Mouse (Mus musculus): ENCODE results near the gene Serpina16. TPM values are rescaled to one million over a fixed set of nuclear protein-coding genes. Genes with fewer than 3 reads are reported as not detected.
"Not testable (repeated sequence)": the region's sequence is repeated elsewhere in the genome, so short reads cannot be mapped to it uniquely, and the experiment has no call there.

The Serpina16 gene
- polyA plus RNA-seq, 1 experiment from 2014 or later: not detected

- Histone ChIP-seq H3K4me1 (replicated peaks) (no peaks in the 10 kb centered on the region), H3K4me3 (no peak overlapping the region), H3K27me3 (no peaks in the 10 kb centered on the region), H3K9me3 (no peaks in the 10 kb centered on the region), H3K4me2 (no peak overlapping the region), H3K36me3 (no peaks in the 10 kb centered on the region), H3K9ac (no peak overlapping the region), H3K27ac (replicated peaks) (no peak overlapping the region)
- WGBS: 76% methylated on average over 2 of the region's 2 CpGs
- no peak for ATAC-seq (ENCODE audit: low FRiP score, low read depth)
Measured at GRCm38 (mm10) chr12:103681169-103681568, 5.2 kb upstream of the Serpina16 start.

- H3K4me1 ChIP-seq (replicated peaks); H3K27me3 ChIP-seq; H3K4me3 ChIP-seq; H3K27ac ChIP-seq (replicated peaks); H3K36me3 ChIP-seq; H3K4me2 ChIP-seq; H3K9ac ChIP-seq; ATAC-seq (ENCODE audit: low FRiP score, low read depth); H3K9me3 ChIP-seq: not testable (repeated sequence)
- WGBS: 100% methylated on average over 1 of the region's 1 CpGs
Measured at GRCm38 (mm10) chr12:103679853-103680252, 3.9 kb upstream of the Serpina16 start.

- H3K4me2 ChIP-seq: no peak overlapping the region
- 75% methylated on average over 2 of the region's 2 CpGs for whole genome bisulfite sequencing
- H3K36me3 ChIP-seq: no peaks in the 10 kb centered on the region
- no peaks in the 10 kb centered on the region for H3K27me3 ChIP-seq
- no peak overlapping the region for H3K9ac ChIP-seq
- no peaks in the 10 kb centered on the region for H3K4me1 ChIP-seq (replicated peaks)
- H3K4me3 ChIP-seq: no peak overlapping the region
- H3K27ac ChIP-seq (replicated peaks): no peak overlapping the region
- ATAC-seq (ENCODE audit: low FRiP score, low read depth): no peak
- H3K9me3 ChIP-seq: no peaks in the 10 kb centered on the region
Measured at GRCm38 (mm10) chr12:103673179-103673578, 2.8 kb downstream of the Serpina16 start.

- Histone ChIP-seq H3K9ac (no peak overlapping the region), H3K4me1 (replicated peaks) (no peaks in the 10 kb centered on the region), H3K27me3 (no peaks in the 10 kb centered on the region), H3K9me3 (no peaks in the 10 kb centered on the region), H3K4me2 (no peak overlapping the region), H3K36me3 (no peaks in the 10 kb centered on the region), H3K27ac (replicated peaks) (no peak overlapping the region), H3K4me3 (no peak overlapping the region)
- ATAC-seq (ENCODE audit: low FRiP score, low read depth): no peak
- WGBS: 80% methylated on average over 3 of the region's 3 CpGs
Measured at GRCm38 (mm10) chr12:103671483-103671882, 4.5 kb downstream of the Serpina16 start.

GRCm38 (mm10) chr12:103670964-103671363, 5.0 kb downstream of the Serpina16 start:
- no peaks in the 10 kb centered on the region for H3K27me3 ChIP-seq
- no peaks in the 10 kb centered on the region for H3K9me3 ChIP-seq
- no peak overlapping the region for H3K4me3 ChIP-seq
- no peak for ATAC-seq (ENCODE audit: low FRiP score, low read depth)
- H3K36me3 ChIP-seq: no peaks in the 10 kb centered on the region
- H3K9ac ChIP-seq: no peak overlapping the region
- H3K4me2 ChIP-seq: no peak overlapping the region
- no peaks in the 10 kb centered on the region for H3K4me1 ChIP-seq (replicated peaks)
- 75% methylated on average over 2 of the region's 2 CpGs for WGBS
- H3K27ac ChIP-seq (replicated peaks): no peak overlapping the region

GRCm38 (mm10) chr12:103670344-103670743, 5.6 kb downstream of the Serpina16 start:
- no peaks in the 10 kb centered on the region for H3K36me3 ChIP-seq
- no peak overlapping the region for H3K27ac ChIP-seq (replicated peaks)
- WGBS: 83% methylated on average over 5 of the region's 5 CpGs
- H3K27me3 ChIP-seq: no peaks in the 10 kb centered on the region
- ATAC-seq (ENCODE audit: low FRiP score, low read depth): no peak
- H3K4me2 ChIP-seq: no peak overlapping the region
- H3K4me1 ChIP-seq (replicated peaks): no peaks in the 10 kb centered on the region
- no peaks in the 10 kb centered on the region for H3K9me3 ChIP-seq
- no peak overlapping the region for H3K9ac ChIP-seq
- no peak overlapping the region for H3K4me3 ChIP-seq

- no peak for ATAC-seq (ENCODE audit: low FRiP score, low read depth)
- Histone ChIP-seq H3K4me3 (no peak overlapping the region), H3K27me3 (no peaks in the 10 kb centered on the region), H3K4me1 (replicated peaks) (no peaks in the 10 kb centered on the region), H3K9me3 (no peaks in the 10 kb centered on the region), H3K36me3 (no peaks in the 10 kb centered on the region), H3K9ac (no peak overlapping the region), H3K4me2 (no peak overlapping the region), H3K27ac (replicated peaks) (no peak overlapping the region)
- 95% methylated on average over 3 of the region's 3 CpGs for WGBS
Measured at GRCm38 (mm10) chr12:103665286-103665685, 10.7 kb downstream of the Serpina16 start.

- H3K27me3 ChIP-seq; ATAC-seq (ENCODE audit: low FRiP score, low read depth): not testable (repeated sequence)
Measured at GRCm38 (mm10) chr12:103662053-103662452, 13.9 kb downstream of the Serpina16 start.

GRCm38 (mm10) chr12:103660076-103660475, 15.9 kb downstream of the Serpina16 start:
- no peak overlapping the region for H3K4me3 ChIP-seq
- H3K36me3 ChIP-seq: no peaks in the 10 kb centered on the region
- H3K4me1 ChIP-seq (replicated peaks): no peaks in the 10 kb centered on the region
- ATAC-seq (ENCODE audit: low FRiP score, low read depth): no peak
- H3K27ac ChIP-seq (replicated peaks): no peak overlapping the region
- H3K9me3 ChIP-seq: no peaks in the 10 kb centered on the region
- WGBS: 89% methylated on average over 5 of the region's 5 CpGs
- no peak overlapping the region for H3K9ac ChIP-seq
- H3K27me3 ChIP-seq: no peaks in the 10 kb centered on the region
- no peak overlapping the region for H3K4me2 ChIP-seq

More at GRCm38 (mm10) chr12:103662053-103662452, 13.9 kb downstream of the Serpina16 start:
- not testable (repeated sequence) for H3K9ac ChIP-seq; H3K4me1 ChIP-seq (replicated peaks); H3K4me2 ChIP-seq; H3K9me3 ChIP-seq; H3K27ac ChIP-seq (replicated peaks); H3K36me3 ChIP-seq; H3K4me3 ChIP-seq

GRCm38 (mm10) chr12:103659171-103659570, 16.8 kb downstream of the Serpina16 start:
- no peak overlapping the region for H3K4me3 ChIP-seq
- 85% methylated on average over 2 of the region's 2 CpGs for WGBS
- ATAC-seq (ENCODE audit: low FRiP score, low read depth): no peak
- no peaks in the 10 kb centered on the region for H3K9me3 ChIP-seq
- H3K4me1 ChIP-seq (replicated peaks): no peaks in the 10 kb centered on the region
- no peak overlapping the region for H3K27ac ChIP-seq (replicated peaks)
- H3K27me3 ChIP-seq: no peaks in the 10 kb centered on the region
- H3K36me3 ChIP-seq: no peaks in the 10 kb centered on the region
- H3K4me2 ChIP-seq: no peak overlapping the region
- H3K9ac ChIP-seq: no peak overlapping the region

- no peak for ATAC-seq (ENCODE audit: low FRiP score, low read depth)
- Histone ChIP-seq H3K27ac (replicated peaks) (no peak overlapping the region), H3K36me3 (no peaks in the 10 kb centered on the region), H3K9ac (no peak overlapping the region), H3K4me1 (replicated peaks) (no peaks in the 10 kb centered on the region), H3K9me3 (no peaks in the 10 kb centered on the region), H3K27me3 (no peaks in the 10 kb centered on the region), H3K4me2 (no peak overlapping the region), H3K4me3 (no peak overlapping the region)
- WGBS: 84% methylated on average over 10 of the region's 10 CpGs
Measured at GRCm38 (mm10) chr12:103657991-103658390, 17.9 kb downstream of the Serpina16 start.

- 86% methylated on average over 9 of the region's 9 CpGs for WGBS
- ATAC-seq (ENCODE audit: low FRiP score, low read depth): no peak
- Histone ChIP-seq H3K4me2 (no peak within 1 kb of the TSS), H3K27ac (replicated peaks) (no peak within 1 kb of the TSS), H3K4me1 (replicated peaks) (no peaks in the 10 kb centered on the region), H3K27me3 (no peaks in the 10 kb centered on the region), H3K9me3 (no peaks in the 10 kb centered on the region), H3K9ac (no peak within 1 kb of the TSS), H3K4me3 (no peak within 1 kb of the TSS), H3K36me3 (no peaks in the 10 kb centered on the region)
Measured at GRCm38 (mm10) chr12:103656848-103657626, 18.9 kb downstream of the Serpina16 start, which contains the start of gene Serpina6. TSS of gene Serpina6 (minus strand) at chr12:103657212.

Data from hindbrain, embryonic 15.5 days (tissue).